Mouse (Mus musculus) retina, postnatal 7 days (tissue): ENCODE measurements around the gene Zscan10.

Source experiments
- DNase-seq: peaks from one replicate; pipeline ENCODE4 v3.0.0-alpha.2; 2012; ENCODE audit warnings: low read depth, low spot score

Zscan10 gene

GRCm38 (mm10) chr17:23600641-23601622 lies at the start of gene Zscan10:
Gene Zscan10, plus strand, starts transcription at chr17:23600856.
- DNase-seq: no peak

GRCm38 (mm10) chr17:23550856-23551255 lies 49.8 kb upstream of the Zscan10 start:
- no peak for DNase-seq

GRCm38 (mm10) chr17:23551416-23551815 lies 49.2 kb upstream of the Zscan10 start:
- no peak for DNase-seq

- DNase-seq: no peak
Measured at GRCm38 (mm10) chr17:23551963-23552362, 48.7 kb upstream of the Zscan10 start.

- no peak for DNase-seq
Measured at GRCm38 (mm10) chr17:23552896-23553633, 47.6 kb upstream of the Zscan10 start.

- no peak for DNase-seq
Measured at GRCm38 (mm10) chr17:23553634-23554120, 47.0 kb upstream of the Zscan10 start.

- DNase-seq: no peak
Measured at GRCm38 (mm10) chr17:23554321-23554720, 46.3 kb upstream of the Zscan10 start.

- no peak for DNase-seq
Measured at GRCm38 (mm10) chr17:23555243-23555916, 45.3 kb upstream of the Zscan10 start.

GRCm38 (mm10) chr17:23559767-23560166 lies 40.9 kb upstream of the Zscan10 start:
- DNase-seq: no peak

- DNase-seq: peak; percentile 98
Measured at GRCm38 (mm10) chr17:23563595-23564367, 36.9 kb upstream of the Zscan10 start, which contains the start of gene Zfp213. Gene Zfp213, minus strand, starts transcription at chr17:23564238.

GRCm38 (mm10) chr17:23564368-23564715 lies 36.3 kb upstream of the Zscan10 start:
- no peak for DNase-seq

GRCm38 (mm10) chr17:23566787-23567186 lies 33.9 kb upstream of the Zscan10 start:
- no peak for DNase-seq

- DNase-seq: no peak
Measured at GRCm38 (mm10) chr17:23568370-23568769, 32.3 kb upstream of the Zscan10 start.

GRCm38 (mm10) chr17:23570017-23570416 lies 30.6 kb upstream of the Zscan10 start:
- no peak for DNase-seq

GRCm38 (mm10) chr17:23571084-23571483 lies 29.6 kb upstream of the Zscan10 start:
- DNase-seq: no peak

- DNase-seq: no peak
Measured at GRCm38 (mm10) chr17:23572059-23572458, 28.6 kb upstream of the Zscan10 start.

GRCm38 (mm10) chr17:23574130-23574529 lies 26.5 kb upstream of the Zscan10 start:
- DNase-seq: no peak

- no peak for DNase-seq
Measured at GRCm38 (mm10) chr17:23575951-23576552, 24.6 kb upstream of the Zscan10 start.

- DNase-seq: no peak
Measured at GRCm38 (mm10) chr17:23584786-23585185, 15.9 kb upstream of the Zscan10 start.

GRCm38 (mm10) chr17:23585721-23586491 lies 14.8 kb upstream of the Zscan10 start:
- DNase-seq: peak; percentile 77
